Mouse (Mus musculus): ENCODE measurements around the gene Snorc.
"Not testable (repeated sequence)": the region's sequence is repeated elsewhere in the genome, so short reads cannot be mapped to it uniquely, and the experiment has no call there.

Gene Snorc

DNA sequence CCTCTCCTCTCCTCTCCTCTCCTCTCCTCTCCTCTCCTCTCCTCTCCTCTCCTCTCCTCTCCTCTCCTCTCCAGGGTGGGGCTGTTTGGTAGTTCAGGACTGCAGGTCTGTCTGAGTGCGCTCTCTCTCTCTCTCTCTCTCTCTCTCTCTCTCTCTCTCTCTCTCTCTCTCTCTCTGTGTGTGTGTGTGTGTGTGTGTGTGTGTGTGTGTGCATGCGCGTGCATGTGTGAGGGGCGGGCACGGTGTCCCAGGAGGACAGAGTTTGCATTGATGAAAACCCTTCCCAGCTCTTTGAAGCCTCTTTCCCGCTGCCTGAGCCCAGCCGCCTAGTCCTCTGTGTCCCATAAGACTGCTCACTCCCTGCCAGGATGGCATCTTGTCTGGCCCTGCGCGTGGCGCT, at the start of gene Snorc:
TSS of gene Snorc (plus strand) at position 301 of the 400 bp plus-strand sequence.
- DNase-seq (ENCODE audit: low spot score in 2 of 2): not testable (repeated sequence)

DNA sequence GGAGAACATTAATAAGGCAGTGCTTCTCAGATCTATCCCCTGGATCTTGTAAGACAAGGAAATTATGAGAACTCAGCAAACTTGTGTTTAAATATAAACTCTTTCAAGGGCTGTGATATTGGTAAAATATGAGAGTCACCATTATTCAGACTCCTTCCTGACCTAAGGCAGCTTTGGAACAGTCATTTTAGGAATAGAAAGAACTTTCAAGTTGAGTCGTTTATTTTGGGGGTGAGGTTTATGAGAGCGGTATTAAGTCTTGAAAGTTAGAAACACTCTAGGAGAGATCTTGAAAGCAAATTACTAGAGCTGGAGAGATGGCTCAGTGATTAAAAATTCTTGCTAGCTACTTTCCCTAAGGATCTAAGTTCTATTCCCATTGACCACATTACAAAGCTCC, 34.9 kb upstream of the Snorc start:
- DNase-seq (ENCODE audit: low spot score in 2 of 2): no peak

DNA sequence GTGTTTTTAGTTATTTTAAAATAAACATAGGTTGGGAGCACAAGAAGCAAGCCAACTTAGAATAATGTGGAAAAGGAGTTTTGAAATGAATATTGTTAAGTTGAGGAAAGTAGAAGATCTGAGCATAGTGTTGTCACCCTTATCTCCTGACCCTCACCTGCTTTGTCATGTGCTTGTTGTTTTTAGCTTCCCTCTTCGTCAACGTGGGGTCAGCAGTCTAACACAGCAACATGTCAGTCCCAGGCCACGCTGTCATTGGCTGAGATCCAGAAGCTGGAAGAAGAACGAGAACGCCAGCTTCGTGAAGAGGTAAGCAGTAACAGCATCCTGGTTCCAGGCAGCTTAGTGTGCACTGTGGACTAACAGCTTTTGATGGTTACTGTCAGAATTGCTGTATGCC, 33.5 kb upstream of the Snorc start:
- no peak for DNase-seq (ENCODE audit: low spot score in 2 of 2)

DNA sequence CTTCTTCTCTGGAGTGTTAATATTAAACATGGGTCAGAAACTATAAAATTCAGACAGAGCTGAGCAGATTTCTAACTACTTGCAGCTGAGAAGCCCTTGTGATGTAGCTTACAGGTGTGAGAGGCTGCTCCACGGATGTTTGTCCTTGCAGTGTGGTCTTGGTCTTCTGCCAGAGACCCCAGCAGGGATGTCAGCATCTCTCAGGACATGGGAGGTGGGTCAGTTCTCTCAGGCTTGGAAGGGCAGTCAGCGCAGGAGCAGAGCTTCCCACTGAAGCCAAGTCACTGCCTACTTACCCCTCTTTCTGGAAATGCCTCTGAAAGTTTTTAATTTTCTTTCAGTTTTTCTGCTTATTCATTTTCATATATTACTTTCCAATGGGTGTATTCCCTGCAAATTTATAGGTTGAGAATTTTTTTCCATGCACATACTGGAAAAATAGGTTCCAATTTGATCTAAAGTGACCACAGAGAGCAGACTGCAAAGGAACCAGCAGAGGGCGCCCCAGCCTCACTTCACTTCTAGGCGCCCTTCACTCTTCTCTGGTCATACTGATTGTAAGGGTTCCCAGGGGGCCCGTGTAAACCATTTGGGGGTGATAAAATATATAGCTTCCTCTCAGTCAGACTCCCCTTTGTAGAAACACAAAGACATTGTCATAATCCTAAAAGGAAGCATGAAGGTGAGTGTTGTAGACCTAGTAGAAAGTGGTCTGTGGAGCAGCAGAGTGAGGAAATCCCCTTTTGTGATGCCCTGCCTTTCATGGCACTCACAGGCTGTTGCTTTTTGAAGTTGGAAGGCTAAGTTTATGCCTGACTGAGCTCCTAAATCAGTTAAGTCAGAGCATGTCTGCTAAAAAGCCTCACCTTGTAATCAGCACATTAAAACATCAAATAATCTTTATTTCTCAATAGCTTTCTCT, 22.6 kb upstream of the Snorc start:
- peak; percentile 53 to 69 for DNase-seq (ENCODE audit: low spot score in 2 of 2)

DNA sequence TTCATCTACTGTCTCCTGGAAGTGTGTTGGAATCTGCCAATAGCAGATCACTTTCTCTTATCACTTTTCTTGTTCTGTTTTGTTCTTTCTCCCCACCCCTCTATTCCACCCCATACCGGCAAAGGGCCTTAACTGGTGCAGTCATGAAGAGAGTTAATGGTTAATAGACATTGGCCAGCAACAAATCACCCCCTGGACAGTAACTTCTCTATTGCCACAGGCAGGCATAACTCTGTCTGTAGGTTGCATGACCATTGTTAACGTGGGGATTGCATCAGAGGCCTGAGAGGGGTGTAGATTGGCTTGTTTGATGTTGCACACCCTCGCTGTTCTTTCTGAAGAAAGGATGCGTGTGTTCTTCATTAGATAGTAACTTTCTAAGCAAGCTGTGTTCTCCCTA, 20.6 kb upstream of the Snorc start:
- DNase-seq (ENCODE audit: low spot score in 2 of 2): no peak

DNA sequence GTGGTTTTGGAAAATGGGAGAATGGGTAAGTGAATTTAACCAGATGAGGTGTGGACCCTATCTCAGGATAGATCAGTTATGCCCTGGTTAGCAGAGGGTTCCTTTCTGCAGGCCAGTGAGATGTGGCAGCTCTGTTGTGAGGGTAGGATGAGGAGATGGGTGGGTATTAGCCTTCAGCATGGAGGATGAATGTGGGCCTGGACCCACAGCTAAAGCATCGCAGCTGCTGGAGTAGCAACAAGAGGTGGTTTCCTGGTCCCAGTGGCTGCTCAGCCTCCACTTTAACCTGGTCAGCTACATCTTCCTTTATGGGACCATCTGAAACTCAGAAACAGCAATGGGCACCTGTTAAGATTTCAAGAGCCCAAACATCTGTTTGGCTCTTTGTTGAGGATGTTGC, 13.6 kb upstream of the Snorc start:
- DNase-seq (ENCODE audit: low spot score in 2 of 2): no peak

DNA sequence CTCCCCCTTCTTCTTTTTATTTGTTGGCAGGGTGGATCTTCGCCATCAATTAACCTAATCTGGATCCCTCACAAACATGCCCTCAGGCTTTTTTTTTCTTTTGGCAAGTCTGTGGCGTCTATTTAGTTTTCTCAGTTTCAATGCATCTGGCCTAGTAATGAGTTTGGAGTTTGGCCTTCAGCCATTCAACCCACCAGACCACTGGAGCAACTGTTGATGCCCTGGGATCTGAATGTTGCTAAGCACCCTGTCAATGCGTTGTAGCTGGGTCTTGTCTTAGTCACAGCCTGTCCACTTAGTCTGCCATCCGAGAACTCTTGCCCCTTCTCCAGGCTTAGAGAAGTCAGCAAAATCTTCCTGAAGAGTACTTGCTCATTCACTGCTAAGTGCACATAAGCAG, 12.0 kb upstream of the Snorc start:
- DNase-seq (ENCODE audit: low spot score in 2 of 2): no peak

DNA sequence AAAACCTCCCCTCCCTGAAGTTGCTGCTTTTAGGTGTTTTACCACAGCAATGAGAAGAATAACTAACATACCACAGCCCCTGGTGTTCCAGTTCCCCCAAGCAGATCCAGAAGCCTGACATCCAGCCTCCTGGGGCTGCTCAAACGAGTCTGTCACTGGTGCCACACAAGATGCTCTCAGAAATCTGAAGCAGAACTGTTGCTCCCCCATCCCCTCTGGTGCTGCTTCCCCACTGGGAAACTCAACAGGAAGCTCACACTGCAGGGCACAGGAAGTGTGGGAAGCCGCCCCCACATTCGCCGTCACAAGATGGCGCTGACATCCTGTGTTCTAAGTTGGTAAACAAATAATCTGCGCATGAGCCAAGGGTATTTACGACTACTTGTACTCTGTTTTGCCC, 10.2 kb upstream of the Snorc start:
- not testable (repeated sequence) for DNase-seq (ENCODE audit: low spot score in 2 of 2)

DNA sequence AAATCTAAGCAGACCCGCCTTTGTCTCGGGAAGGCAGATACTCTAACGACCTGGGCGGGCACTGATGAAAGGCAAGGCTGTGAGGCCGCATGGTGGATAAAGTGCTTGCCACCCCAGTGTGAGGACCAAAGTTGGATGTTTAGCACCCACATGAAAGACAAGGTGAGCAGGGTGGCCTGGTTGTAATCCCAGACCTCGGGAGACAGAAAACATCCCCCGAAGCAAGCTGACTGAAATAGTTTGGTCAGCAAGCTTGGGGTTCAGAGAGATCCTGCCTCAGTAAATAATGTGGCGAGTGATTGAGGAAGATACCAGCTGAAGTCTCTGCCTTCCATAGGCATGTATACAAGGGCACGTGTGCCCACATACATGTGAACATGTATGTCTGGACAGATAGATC, 2.6 kb upstream of the Snorc start:
- no peak for DNase-seq (ENCODE audit: low spot score in 2 of 2)

DNA sequence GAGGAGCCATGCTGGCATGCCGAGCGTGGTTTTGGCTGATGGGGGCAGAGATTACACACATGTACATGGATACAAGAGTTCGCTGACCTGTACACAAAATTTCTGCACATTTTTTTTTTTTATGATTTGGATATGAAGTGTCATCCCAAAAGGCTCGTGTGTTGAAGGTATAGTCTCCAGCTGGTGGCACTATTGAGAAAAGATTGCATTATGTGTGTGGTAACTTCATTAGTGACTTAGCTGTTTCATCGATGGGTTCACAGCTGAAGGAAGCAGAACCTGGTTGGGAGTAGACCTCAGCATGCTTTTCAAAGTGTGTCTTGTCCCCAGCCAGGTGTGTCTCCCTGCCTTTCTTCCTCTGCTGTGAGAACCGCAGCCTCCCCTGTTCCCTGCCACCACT, 1.8 kb upstream of the Snorc start:
- DNase-seq (ENCODE audit: low spot score in 2 of 2): no peak

DNA sequence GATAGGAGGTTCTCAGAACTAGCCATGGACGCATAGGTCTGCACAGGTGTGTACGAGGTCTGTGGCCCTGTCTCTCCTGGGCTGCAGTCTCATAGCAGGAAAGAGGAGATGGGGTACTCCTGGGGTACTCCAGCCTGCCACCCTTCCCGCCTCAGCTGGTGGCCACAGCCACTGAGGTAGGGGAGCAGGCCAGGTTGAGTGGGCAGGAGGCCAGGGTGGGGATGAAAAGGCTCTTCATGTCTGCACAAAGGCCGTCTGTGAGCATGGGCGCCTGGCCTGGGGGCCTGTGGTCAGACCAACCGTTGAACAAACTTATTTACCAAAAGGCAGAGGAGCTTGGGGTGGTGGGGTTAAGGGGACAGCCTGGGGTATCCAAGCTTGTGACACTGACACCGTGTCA, 1.8 kb downstream of the Snorc start:
- no peak for DNase-seq (ENCODE audit: low spot score in 2 of 2)

DNA sequence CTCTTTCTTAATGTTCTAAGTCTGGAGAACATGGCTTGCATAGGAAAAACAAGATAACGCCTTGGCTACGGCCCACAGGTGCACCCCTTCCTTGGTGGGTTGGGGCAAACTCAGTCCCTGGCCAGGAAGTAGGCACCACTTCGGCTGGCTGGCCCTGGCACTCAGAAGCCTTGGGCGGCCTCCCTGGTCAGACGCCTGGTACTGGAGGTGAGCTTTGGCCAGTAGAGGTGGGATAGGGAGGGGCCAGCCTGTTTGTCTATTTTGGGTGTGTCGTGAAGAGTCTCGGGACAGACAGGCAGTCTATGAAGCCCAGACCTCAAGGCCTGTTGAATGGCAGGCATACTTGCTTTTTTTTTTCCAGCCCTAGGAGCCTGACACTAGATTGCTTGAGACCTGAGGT, 2.5 kb downstream of the Snorc start:
- no peak for DNase-seq (ENCODE audit: low spot score in 2 of 2)

DNA sequence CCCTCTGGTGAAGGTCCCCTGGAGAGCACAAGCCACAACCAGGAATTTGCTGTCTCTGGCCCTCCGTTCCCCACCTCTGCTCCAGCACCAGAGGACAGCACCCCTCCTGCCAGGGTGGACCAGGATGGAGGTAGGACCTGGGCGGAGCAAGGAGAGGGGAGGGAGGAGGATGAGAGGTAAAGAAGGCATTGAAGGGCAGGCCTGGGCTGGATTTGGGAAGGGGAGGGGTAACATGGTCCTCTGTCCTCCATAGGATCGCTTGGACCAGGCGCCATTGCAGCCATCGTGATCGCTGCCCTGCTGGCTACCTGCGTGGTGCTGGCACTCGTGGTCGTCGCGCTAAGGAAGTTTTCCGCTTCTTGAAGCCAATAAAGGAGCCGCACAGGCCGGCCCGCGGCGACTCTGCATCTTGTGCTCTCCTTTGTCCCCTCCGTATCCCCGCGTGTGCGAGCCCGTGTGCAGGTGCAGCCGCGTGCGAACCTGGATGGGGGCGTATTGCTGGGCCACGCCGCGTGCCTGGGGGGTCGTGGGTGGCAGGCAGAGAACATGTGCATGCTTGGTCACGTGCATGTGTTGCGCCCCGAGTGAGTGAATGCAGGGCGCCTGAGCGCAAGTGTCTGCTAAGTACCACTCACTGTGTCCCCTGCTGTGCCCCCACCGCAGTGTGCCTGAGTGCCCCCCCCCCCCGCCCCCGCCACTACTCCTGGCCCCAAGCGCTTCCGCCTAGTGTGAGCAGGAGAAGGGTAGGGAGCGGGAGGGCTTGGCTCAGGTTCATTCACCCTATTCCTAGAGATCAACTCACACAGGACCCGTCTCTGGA, 5.2 kb downstream of the Snorc start:
- DNase-seq (ENCODE audit: low spot score in 2 of 2): peak; percentile 65 to 84

DNA sequence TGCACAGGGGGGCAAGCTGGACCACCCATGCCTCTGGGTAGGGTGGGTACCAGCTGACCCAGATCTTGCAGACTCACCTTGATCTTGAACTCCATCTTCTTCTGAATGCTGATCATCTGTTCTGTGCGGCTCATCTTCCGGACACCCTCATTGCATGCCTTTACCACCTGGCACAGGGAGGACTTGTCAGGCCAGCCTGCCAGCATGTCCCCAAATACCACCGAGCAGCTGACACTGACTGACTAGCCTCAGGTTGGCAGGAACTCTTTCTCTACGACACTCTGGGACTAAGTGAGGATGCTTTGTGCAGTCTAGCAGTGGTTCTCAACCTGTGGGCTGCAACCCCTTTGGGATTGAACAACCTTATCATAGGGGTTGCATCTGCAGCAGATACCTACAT, 12.5 kb downstream of the Snorc start:
- no peak for DNase-seq (ENCODE audit: low spot score in 2 of 2)

DNA sequence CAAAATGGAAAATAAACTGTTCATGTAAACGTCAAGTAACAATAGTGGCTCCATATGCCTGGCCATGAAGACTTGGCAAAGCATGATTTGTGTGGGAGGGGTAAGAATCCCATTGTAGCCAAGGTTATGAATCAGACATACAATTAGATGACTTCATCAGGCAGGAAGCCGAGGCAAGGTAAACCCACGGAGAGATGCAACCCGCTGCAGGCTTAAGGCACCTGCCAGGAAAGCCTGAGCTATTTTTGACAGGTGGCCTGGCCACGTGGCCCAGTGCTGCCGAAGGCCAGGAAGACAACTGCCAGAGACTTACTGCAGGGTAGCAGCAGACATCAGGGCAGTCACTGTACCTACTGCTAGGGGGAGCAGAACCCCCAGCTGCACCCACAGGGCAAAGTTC, 16.3 kb downstream of the Snorc start:
- DNase-seq (ENCODE audit: low spot score in 2 of 2): peak; percentile 65 to 81

DNA sequence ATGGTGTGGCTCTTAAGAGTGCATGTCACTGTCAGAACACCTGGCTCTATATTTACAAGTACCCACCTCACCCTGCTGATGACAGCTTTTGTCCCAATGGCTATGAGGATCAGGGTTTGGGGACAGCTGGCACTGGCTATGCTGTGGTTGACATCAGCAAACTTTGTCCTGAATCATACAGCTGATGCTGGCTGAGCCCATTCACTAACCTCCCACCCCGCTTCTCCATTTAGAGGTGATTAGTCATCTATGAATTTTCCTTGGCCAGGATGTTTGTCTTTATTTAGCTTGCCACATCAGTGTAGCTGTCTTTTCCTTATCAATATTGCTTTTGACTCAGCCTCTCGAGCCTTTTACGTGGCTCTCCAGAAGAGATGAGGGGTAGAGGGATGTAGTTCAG, 22.2 kb downstream of the Snorc start:
- no peak for DNase-seq (ENCODE audit: low spot score in 2 of 2)

DNA sequence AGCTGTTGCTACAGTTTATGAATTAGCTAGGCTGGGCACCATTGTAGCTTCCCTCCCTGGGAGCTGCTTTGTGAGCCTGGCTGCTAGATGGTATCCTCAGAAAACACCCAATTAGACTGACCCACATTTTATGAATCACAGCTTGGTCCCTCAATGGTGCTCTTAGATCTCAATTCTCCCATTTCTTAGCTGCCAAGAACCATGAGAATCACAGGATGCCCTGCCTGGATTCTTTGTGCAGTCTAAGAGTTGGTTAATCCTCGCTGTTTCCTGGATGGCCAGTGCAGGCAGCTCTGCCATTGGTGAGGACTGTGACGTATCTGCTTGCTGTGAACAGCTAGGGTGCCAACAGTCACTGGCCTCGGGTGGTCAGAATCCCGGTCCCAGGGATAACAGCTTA, 23.5 kb downstream of the Snorc start:
- DNase-seq (ENCODE audit: low spot score in 2 of 2): no peak

DNA sequence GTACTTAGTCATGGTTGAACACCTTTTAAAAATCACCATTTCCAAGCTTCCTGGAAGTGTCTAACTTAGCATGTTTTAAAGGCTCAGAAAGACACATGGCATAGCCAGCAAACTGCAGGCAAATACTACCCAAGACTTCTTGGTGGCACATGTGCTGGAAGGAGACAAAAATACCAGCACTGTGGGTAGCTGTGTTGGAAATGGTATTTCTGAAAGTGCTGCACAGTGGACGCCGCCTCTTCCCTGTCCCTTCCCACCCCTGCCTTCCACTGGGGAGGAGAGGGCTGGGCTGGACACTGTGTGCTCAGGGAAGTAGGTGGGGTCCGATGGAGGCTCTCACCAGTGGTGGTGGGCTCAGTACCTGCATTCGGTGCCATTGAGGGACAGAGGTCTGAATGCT, 35.5 kb downstream of the Snorc start:
- no peak for DNase-seq (ENCODE audit: low spot score in 2 of 2)

DNA sequence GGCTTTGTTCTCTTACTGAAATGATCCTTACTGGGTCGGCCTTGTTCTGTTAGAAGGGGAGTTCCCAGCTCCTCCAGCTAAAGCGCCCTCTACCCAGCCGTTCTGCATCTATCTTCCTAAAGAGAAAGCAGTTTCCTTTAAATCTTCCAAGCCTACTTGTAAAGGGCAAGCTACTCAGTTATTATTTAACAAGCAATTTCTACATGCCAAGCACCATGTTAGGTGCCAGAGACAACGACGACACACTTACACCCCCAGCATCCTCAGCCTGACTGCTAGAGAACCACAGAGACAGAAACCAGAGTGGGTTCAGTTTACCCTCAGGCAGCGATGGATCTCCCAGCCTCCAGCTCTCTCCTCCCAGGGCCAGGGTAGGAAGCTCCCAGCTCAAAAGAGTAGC, 37.8 kb downstream of the Snorc start:
- DNase-seq (ENCODE audit: low spot score in 2 of 2): peak in 1 of 2 experiments; percentile 66

DNA sequence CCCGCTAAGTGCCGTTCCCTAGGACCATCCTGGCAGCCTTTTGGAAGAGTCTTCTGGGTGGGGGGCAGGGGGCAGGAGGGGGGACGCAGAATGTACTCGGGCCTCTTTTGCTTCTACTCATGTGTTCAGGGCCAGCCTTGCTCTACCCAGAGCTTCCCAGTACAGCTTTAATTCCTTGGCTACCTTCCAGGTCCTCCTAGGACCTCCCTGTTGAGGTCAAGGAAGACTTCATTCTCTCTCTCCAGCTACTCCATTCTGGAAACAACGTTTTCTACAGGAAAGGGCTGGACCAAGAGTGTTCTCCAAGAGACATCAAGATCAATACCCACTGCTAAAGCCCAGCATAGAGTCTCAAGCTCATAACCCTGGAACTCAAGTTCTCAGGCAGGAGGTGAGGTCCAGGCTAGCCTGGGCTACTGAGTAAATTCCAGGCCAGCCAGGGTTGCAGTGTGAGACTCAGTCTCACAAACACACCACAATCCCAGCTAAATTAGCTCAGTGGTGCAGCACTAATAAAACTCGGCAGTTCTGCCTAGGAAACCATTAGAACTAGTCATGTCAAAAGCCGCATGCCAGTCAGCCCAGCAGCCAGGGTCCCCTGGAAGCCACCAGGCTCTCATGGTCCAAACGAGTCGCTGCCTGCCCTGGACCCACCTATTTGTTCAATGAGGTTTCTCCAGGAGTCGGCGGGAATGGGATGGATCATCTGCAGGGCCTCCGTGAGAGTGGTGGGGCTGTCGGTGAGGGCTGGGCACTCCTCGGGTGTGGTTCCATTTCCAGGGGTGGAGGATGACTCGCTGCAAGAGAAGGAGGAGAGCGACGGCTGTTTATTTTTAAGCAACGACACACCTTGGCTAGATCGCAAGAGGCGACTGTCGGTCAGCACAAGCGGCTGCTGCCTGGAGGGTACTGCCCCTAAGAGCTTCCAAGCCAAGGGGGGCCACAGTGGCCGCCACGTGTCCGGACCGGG, 38.8 kb downstream of the Snorc start:
- no peak for DNase-seq (ENCODE audit: low spot score in 2 of 2)

DNA sequence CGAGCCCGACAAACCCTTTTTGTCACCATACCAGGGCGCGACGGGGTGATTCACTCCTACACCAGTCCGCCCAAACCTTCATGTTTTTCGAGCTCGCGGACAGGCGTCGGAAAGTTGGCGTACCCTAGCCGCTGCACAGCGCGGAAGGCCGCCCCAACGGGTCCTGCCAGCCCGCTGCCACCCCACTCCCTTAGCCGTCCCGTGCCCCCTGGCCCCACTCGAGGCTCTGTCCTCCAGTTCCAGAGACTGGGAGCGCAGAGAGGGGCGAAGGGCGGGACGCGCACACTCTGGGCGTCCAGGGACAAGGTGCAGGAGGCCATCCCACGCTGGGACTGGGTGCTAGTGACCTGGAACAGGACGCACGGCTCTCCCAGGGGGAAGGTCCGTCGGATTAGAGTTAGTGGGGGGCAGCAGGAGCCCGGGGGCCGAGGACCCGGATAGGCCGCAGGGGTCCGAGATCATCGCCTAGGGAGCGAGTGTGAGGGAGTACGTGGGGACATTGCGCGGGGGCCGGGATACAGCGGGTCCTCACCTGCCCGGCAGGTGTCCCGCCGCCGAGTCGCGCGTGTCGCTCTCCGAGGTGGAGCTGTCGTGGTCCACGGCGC, 39.6 kb downstream of the Snorc start, which contains the start of gene Neu2:
TSS of gene Neu2 (plus strand) at position 329 of the 605 bp plus-strand sequence.
- DNase-seq (ENCODE audit: low spot score in 2 of 2): no peak
